Comparison of ENCODE assay signal across 9 mouse cellular contexts in genomic region chr1:165707640-165708322, GRCm38 (mm10). TPM values are rescaled to one million over a fixed set of nuclear protein-coding genes. Genes with fewer than 3 reads are reported as not detected.
DNase-seq lines count a peak whose midpoint lies in the region; ATAC-seq lines count a peak whose summit lies in the region.
"Had no signal": no experiment of that assay in that cellular context is flagged by ENCODE, and none has a peak within 500 bp of the region (broad histone marks: within the 10 kb centered on the region; RNA-seq: fewer than 3 reads in every experiment).

No protein-coding gene starts in this region.

- peak overlapping the region; percentile 94 for H3K4me2 ChIP-seq in embryonic facial prominence, embryonic 11.5 days (ENCODE audit: low read depth, low read length)
- peak overlapping the region; percentile 88 for H3K4me2 ChIP-seq in heart, embryonic 13.5 days
- peak overlapping the region; percentile 79 for H3K4me2 ChIP-seq in kidney, embryonic 16.5 days (replicated peaks; ENCODE audit: low read depth, low read length)

- H3K27ac ChIP-seq in embryonic facial prominence, embryonic 11.5 days (replicated peaks; ENCODE audit: low read depth, low read length), result 0 out of 2 replicates have a peak overlapping the region, but pooled peaks have one; percentile 28
- peak overlapping the region; percentile 97 for H3K27ac ChIP-seq in heart, embryonic 13.5 days (replicated peaks)
- H3K27ac ChIP-seq in kidney, embryonic 16.5 days (ENCODE audit: low read length), result peak overlapping the region; percentile 92

- H3K4me1 ChIP-seq in embryonic facial prominence, embryonic 11.5 days (ENCODE audit: control insufficient read depth, insufficient read depth, low read length), result no peaks in the 10 kb centered on the region; the same call in 1 of the 2 replicates
- peaks cover 64% of the 10 kb centered on the region for H3K4me1 ChIP-seq in heart, embryonic 13.5 days
- peaks cover 53% of the 10 kb centered on the region for H3K4me1 ChIP-seq in kidney, embryonic 16.5 days (ENCODE audit: insufficient read depth, low read length)

- peak; percentile 69 for ATAC-seq in embryonic facial prominence, embryonic 11.5 days (replicated peaks; ENCODE audit: insufficient number of reproducible peaks, low FRiP score, low TSS enrichment, low read depth)
- ATAC-seq in heart, embryonic 13.5 days (ENCODE audit: extremely low read depth, insufficient number of reproducible peaks, low FRiP score, low TSS enrichment), result peak; percentile 72; the same call in 1 of the 2 replicates
- ATAC-seq in kidney, embryonic 16.5 days (ENCODE audit: low FRiP score, low TSS enrichment), result peak; percentile 88
- ATAC-seq: Patski had no signal

- DNase-seq in left cerebral cortex, postnatal 4 days, result peak; percentile 25
- DNase-seq in left cerebral cortex, postnatal 14 days (ENCODE audit: low spot score in 2 of 2), result no peak
- peak; percentile 70 for DNase-seq in embryonic facial prominence, embryonic 11.5 days (ENCODE audit: low spot score)
- DNase-seq in lung, postnatal 36 days, result peak; percentile 81
- DNase-seq in retina, postnatal 1 day, result peak; percentile 64
- DNase-seq in layer of hippocampus, postnatal 25 days (ENCODE audit: extremely low spot score in 1 of 2, low spot score in 1 of 2), result no peak

- no peaks in the 10 kb centered on the region for H3K9me3 ChIP-seq in embryonic facial prominence, embryonic 11.5 days (replicated peaks; ENCODE audit: control insufficient read depth, low read length)
- H3K9me3 ChIP-seq in heart, embryonic 13.5 days, result no peaks in the 10 kb centered on the region
- H3K9me3 ChIP-seq in kidney, embryonic 16.5 days (ENCODE audit: low read length), result no peaks in the 10 kb centered on the region

- intact Hi-C loops in left cerebral cortex, postnatal 4 days (cut with DNase I), result no loop called here
- intact Hi-C loops in left cerebral cortex, postnatal 14 days (cut with DNase I), result no loop called here

- H3K4me3 ChIP-seq in embryonic facial prominence, embryonic 11.5 days (ENCODE audit: low read depth, low read length), result peak overlapping the region; percentile 71
- H3K4me3 ChIP-seq in heart, embryonic 13.5 days, result peak overlapping the region; percentile 92
- H3K4me3 ChIP-seq in kidney, embryonic 16.5 days (ENCODE audit: low read length), result peak overlapping the region; percentile 72

- peaks cover 4% of the 10 kb centered on the region; the same call in 1 of the 2 replicates for H3K27me3 ChIP-seq in embryonic facial prominence, embryonic 11.5 days (ENCODE audit: control insufficient read depth, insufficient read depth, low read length)
- H3K27me3 ChIP-seq in heart, embryonic 13.5 days (replicated peaks), result no peaks in the 10 kb centered on the region
- H3K27me3 ChIP-seq in kidney, embryonic 16.5 days (ENCODE audit: insufficient read depth, low read length), result no peaks in the 10 kb centered on the region

- under 1% methylated on average over 47 of the region's 47 CpGs for WGBS in embryonic facial prominence, embryonic 11.5 days
- under 1% methylated on average over 47 of the region's 47 CpGs for WGBS in heart, embryonic 13.5 days
- under 1% methylated on average over 44 of the region's 47 CpGs for WGBS in kidney, embryonic 16.5 days

- H3K36me3 ChIP-seq in embryonic facial prominence, embryonic 11.5 days (replicated peaks; ENCODE audit: control insufficient read depth, insufficient read depth, low read depth, low read length), result no peaks in the 10 kb centered on the region
- H3K36me3 ChIP-seq in heart, embryonic 13.5 days, result peaks cover 6% of the 10 kb centered on the region
- H3K36me3 ChIP-seq in kidney, embryonic 16.5 days (ENCODE audit: insufficient read depth, low read length), result no peaks in the 10 kb centered on the region

- peak overlapping the region; percentile 77 for H3K9ac ChIP-seq in embryonic facial prominence, embryonic 11.5 days (replicated peaks; ENCODE audit: low read length)
- H3K9ac ChIP-seq in heart, embryonic 13.5 days, result peak overlapping the region; percentile 99
- H3K9ac ChIP-seq in kidney, embryonic 16.5 days (replicated peaks; ENCODE audit: low read length), result peak overlapping the region; percentile 83

RNA-seq across cellular contexts. Expression of gene Rcsd1, which starts 1.8 kb away (rescaled TPM):
- total RNA-seq in left cerebral cortex, postnatal 4 days (2021), result 1 to 10 TPM; 5.3 to 5.4 TPM
- 1 to 10 TPM; 6.4 to 8.5 TPM for total RNA-seq in left cerebral cortex, postnatal 14 days (2021)
- 7.8 and 8.3 TPM in 2 replicates for polyA plus RNA-seq in embryonic facial prominence, embryonic 11.5 days (2014; fragmentation: Nextera tagmentation; extraction: Ambion mirVana)
- polyA plus RNA-seq in heart, embryonic 13.5 days (2015; fragmentation: Nextera tagmentation; extraction: Ambion mirVana), result 83.9 and 95.4 TPM in 2 replicates
- polyA plus RNA-seq in kidney, embryonic 16.5 days (2015; fragmentation: Nextera tagmentation; extraction: Ambion mirVana), result 54.9 and 61.4 TPM in 2 replicates
- 1 to 10 TPM; 4.3 to 4.8 TPM for total RNA-seq in layer of hippocampus, postnatal 25 days (2021)

RNA-seq across cellular contexts. Expression of gene Creg1, which starts 55.8 kb away (rescaled TPM):
- 10 to 100 TPM; 14.0 to 17.9 TPM for total RNA-seq in left cerebral cortex, postnatal 4 days (2021)
- total RNA-seq in left cerebral cortex, postnatal 14 days (2021), result 10 to 100 TPM; 25.1 to 28.5 TPM
- polyA plus RNA-seq in embryonic facial prominence, embryonic 11.5 days (2014; fragmentation: Nextera tagmentation; extraction: Ambion mirVana), result 45.8 and 57.2 TPM in 2 replicates
- 105 and 110 TPM in 2 replicates for polyA plus RNA-seq in heart, embryonic 13.5 days (2015; fragmentation: Nextera tagmentation; extraction: Ambion mirVana)
- polyA plus RNA-seq in kidney, embryonic 16.5 days (2015; fragmentation: Nextera tagmentation; extraction: Ambion mirVana), result 62.2 and 63.5 TPM in 2 replicates
- total RNA-seq in layer of hippocampus, postnatal 25 days (2021), result 10 to 100 TPM; 26.1 to 28.7 TPM

Comparison
In these comparisons a context has a peak if more than half of its experiments do, and no peak if none do; other contexts are left out.
1. DNase-seq: peak in left cerebral cortex, postnatal 4 days (single experiment), embryonic facial prominence, embryonic 11.5 days (single experiment), lung, postnatal 36 days (single experiment) and retina, postnatal 1 day (single experiment); none in left cerebral cortex, postnatal 14 days (0 of 2) and layer of hippocampus, postnatal 25 days (0 of 2).
2. H3K27ac ChIP-seq: peak in every context shown above with its lines; median percentile 97 in heart, embryonic 13.5 days; 92 in kidney, embryonic 16.5 days; 28 in embryonic facial prominence, embryonic 11.5 days.
3. Peak in every context shown above with its lines, with median percentiles within 50 percentile points of each other: ATAC-seq, H3K4me2 ChIP-seq, H3K4me3 ChIP-seq and H3K9ac ChIP-seq.